Mouse (Mus musculus) G1E-ER4 (cell line): ENCODE results near the gene Mbtps1. TPM values are rescaled to one million over a fixed set of nuclear protein-coding genes. Genes with fewer than 3 reads are reported as not detected.

Source experiments
- GATA1 ChIP-seq: IDR thresholded peaks from one replicate; pipeline ENCODE4 v1.8.0; 2012; ENCODE audit warnings: low read length, inconsistent platforms
- polyA plus RNA-seq: library from polyadenylated mRNA; stranded (reverse); fragments of >175 nt; gene quantifications from 2 replicates; pipeline ENCODE4 v1.2.3, GENCODE M21; 2012

The Mbtps1 gene
- polyA plus RNA-seq, 1 experiment = 157 TPM

DNA sequence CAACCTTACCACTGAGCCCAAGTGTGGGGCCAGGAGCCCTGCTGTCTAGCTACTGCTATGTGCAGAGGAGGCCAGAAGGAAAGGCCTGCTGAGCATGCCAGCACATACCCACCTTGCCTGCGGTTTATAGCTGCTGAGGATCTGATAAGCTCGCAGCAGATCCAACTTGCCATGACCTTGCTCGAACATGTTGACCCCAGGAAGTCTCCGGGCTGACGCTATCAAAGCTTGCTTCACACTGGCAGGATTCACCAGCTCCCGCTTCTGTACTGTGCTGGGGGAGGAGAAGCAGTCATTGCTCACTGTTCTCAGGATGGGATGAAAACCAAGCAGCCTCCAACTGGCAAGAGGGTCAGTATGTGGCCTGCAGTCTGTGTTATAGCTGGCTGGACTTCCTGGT lies 27.6 kb downstream of the Mbtps1 start:
- TF ChIP-seq GATA1 = no peak

DNA sequence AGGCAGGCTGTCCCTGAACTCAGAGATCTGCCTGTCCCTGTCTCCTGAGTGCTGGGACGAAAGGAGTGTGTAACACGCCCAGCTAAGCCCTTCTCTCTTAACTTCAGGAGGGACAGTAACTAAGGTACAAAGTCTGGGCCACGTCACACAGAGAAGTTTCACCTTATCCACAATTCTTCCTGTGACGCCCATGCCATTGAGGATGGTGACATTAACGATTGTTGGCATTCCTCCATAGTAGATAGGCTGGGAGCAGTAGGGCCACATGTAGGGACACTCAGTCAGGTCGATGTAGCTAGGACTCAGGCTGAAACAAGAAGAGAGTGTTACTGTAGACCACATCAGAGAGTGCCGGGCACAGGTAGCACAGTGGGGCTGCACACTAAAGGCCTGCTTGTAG lies 29.8 kb downstream of the Mbtps1 start:
- TF ChIP-seq GATA1 = no peak

GRCm38 (mm10) chr8:119520102-119520501 lies 38.4 kb downstream of the Mbtps1 start:
- no peak for TF ChIP-seq GATA1

DNA sequence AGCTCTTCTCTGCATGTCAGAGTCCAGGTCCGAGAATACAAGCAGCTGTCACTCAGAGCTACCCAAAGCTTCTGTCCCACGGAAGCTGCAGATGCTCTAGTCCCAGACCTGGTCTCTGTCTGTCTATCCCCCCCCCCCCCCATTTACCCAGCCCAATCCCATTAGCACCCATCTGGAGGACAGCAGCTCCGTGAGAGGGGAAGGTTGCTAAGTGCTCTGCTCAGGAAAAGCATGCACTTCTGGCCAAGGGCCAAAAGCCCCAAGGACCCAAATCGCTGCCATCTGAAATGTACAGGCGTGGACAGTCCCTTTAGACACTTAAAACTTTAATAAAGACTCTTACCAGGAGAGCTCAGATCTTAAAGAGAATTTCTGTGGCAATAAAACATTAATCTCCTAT lies 41.9 kb downstream of the Mbtps1 start:
- no peak for TF ChIP-seq GATA1

DNA sequence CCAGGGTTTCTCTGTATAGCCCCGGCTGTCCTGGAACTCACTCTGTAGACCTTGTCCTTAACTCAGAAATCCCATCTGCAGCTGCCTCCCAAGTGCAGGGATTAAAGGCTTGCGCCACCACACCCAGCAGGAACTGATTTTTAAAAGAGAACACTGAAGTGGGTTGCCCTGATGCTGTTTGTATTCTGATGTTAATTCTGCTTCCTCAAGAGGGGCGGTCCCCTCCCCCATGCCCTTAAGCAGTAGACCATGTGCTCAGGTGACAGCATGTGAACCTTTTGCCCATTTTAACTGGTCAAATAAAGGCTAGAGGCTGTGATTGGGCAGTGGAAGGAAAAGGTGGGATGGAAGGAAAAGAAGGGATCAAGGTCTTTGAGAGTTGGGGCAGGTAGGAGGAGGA lies 42.8 kb downstream of the Mbtps1 start:
- TF ChIP-seq GATA1 = no peak

DNA sequence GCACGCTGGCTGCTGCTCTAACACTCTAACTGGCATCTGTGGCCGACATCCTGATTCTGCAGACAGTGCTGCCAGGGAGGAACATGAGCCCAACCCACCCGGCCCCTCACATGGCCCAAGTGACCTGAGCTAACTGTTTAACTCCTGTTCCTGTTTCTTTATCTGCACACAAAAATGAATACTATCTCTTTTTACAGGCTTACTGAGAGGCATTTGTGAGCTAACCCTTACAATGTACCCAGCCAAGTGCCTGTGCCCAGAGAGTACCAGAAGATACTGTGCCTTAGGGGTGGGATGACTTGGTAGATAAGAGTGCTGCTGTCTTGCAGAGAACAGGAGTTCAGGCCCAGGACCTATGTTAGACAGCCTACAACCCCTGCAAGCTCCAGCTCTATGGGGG lies 43.6 kb downstream of the Mbtps1 start:
- no peak for TF ChIP-seq GATA1

DNA sequence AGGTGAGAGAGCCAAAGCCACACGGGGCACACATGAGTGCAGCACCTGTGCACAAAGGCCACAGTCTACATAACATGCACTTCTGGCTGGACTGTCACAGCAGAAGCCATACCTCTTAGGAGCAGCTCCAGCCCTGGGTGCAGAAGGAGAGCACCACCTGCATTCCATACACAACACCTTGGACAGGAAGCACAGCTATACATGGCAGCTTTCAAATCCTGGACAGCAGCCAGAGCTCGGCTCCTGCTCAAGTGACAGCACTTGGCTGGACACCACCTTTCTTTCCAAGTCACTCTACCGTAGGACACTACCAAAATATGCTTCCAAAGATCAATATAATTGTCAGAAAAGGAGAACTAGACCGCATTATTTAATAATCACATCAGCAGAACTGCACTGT lies 45.1 kb downstream of the Mbtps1 start:
- TF ChIP-seq GATA1 = no peak

DNA sequence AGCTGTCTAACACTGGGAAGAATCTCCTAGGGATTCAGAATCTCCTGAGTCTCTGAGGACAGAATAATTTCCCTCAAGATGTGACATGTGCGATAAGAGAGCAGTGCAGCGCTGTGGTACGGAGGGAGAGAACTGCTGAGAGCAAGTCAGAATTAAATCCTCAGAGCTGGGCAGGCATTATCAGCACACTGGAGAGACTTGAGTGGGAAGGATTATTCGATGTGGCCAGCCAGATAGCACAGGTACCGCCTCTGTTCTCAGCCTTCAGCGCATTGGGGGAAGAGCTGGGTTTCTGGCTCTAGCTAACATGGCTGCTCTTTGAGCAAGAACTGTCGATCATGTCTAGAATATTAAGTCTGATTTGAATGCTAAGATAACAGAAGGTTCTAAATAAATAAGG lies 46.8 kb downstream of the Mbtps1 start:
- TF ChIP-seq GATA1 = no peak

- TF ChIP-seq GATA1 = no peak
Observed at GRCm38 (mm10) chr8:119510471-119510870, 48.1 kb downstream of the Mbtps1 start.

GRCm38 (mm10) chr8:119506106-119506505 lies 52.4 kb downstream of the Mbtps1 start:
- TF ChIP-seq GATA1 = no peak

- TF ChIP-seq GATA1 = no peak
Observed at GRCm38 (mm10) chr8:119505488-119505887, 53.0 kb downstream of the Mbtps1 start.

- no peak for TF ChIP-seq GATA1
Observed at GRCm38 (mm10) chr8:119503191-119503767, 55.3 kb downstream of the Mbtps1 start.

GRCm38 (mm10) chr8:119502111-119502510 lies 56.4 kb downstream of the Mbtps1 start:
- TF ChIP-seq GATA1 = no peak

DNA sequence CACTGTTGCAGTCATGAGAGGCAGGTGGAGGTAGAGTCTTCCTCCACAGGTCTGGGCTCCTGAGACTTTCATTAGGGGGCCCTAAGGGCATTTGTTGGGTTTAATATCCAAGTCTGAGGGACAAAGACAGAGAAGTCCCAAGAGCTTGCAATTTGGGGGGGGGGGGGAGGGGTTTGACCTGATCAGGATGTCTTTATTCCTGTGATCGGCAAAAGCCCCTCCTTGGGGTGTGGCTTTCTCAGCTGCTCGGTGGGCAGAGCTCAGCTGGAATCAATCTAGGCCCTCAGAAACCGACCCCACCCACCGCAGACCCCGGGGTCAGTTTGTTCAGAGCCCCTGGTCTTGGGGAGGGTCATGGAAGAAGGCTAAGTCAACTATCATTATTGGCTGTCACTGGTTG lies 56.9 kb downstream of the Mbtps1 start, which contains the start of gene Slc38a8:
TSS of gene Slc38a8 (minus strand) at position 101 of the 400 bp plus-strand sequence.
- TF ChIP-seq GATA1 = no peak

DNA sequence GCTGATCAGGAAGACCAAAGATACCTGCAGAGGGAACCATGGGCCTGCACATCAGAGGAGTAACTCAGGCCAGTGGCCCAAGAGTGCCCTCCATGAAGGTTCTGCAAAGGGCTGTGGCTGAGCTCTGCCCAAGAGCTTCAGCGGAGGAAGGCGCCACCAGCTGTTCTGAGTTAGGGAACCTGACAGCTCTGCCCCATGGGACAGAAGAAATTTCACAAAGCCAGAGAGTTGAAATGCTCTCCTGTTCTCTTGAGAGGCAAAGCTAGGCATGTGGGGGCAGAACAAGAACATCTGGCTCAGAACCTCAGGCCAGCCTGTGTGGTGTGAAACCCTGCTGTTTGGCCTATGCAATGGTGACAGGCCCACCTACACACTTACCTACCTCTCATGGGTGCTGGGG lies 58.7 kb downstream of the Mbtps1 start:
- TF ChIP-seq GATA1 = no peak

DNA sequence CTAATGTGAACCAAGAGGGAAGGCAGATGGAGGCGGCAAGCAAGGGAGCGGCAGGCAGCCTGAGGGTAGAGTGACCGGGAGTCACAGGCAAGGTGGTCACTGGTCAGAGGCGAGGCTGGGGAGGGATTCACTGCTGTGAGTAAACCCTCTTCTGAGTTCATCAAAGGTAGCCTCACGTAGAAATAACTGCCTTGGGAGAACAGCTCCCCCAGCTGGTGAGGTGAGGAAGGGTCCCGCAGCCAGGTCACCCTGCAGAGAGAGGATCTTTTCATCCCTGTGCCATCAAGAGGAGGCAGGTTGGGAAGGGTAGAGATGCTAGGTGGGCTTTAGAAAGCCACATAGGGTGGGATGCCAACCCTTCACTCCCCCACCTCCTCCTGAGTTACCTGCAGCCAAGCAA lies 61.7 kb downstream of the Mbtps1 start:
- TF ChIP-seq GATA1 = no peak

GRCm38 (mm10) chr8:119487093-119487492 lies 71.4 kb downstream of the Mbtps1 start:
- no peak for TF ChIP-seq GATA1
